Mouse (Mus musculus) MEL (cell line): ENCODE measurements around the gene Cdh6. TPM values are rescaled to one million over a fixed set of nuclear protein-coding genes. Genes with fewer than 3 reads are reported as not detected.

Experiments
- DNase-seq: peaks from one replicate; pipeline ENCODE4 v3.0.0; 2011; ENCODE audit warnings: low read depth, low spot score
- H3K27ac ChIP-seq: 2 replicates; pipeline ENCODE4 v1.5.1; 2012; ENCODE audit warnings: low read depth, mild to moderate bottlenecking, control low read depth, low read length, moderate library complexity; ENCODE audit not compliant: control insufficient read depth
- H3K27me3 ChIP-seq, 2 experiments: fragments of 150-350 bp in 1 of 2; sonication (generic) in 1 of 2; 2 replicates each; pipeline ENCODE4 v1.6.1; 2012; ENCODE audit warnings: low read length in 2 of 2, mild to moderate bottlenecking in 2 of 2, improper control_type of control experiment in 1 of 2, moderate library complexity in 1 of 2; ENCODE audit not compliant: insufficient read depth in 2 of 2, control insufficient read depth in 1 of 2
- H3K36me3 ChIP-seq, 2 experiments: 2 replicates each; pipeline ENCODE4 v1.6.1; 2012 to 2014; ENCODE audit warnings: low read length in 2 of 2, improper control_type of control experiment in 1 of 2, inconsistent platforms in 1 of 2, mild to moderate bottlenecking in 1 of 2; ENCODE audit not compliant: insufficient read depth in 2 of 2, control insufficient read depth in 1 of 2
- H3K4me1 ChIP-seq, 2 experiments: fragments of 150-350 bp in 1 of 2; sonication (generic) in 1 of 2; 2 replicates each; pipeline ENCODE4 v1.6.1; 2012; ENCODE audit warnings: low read length in 2 of 2, improper control_type of control experiment in 1 of 2, mild to moderate bottlenecking in 1 of 2; ENCODE audit not compliant: insufficient read depth in 2 of 2, control insufficient read depth in 1 of 2
- H3K4me3 ChIP-seq, 2 experiments: fragments of 150-350 bp in 1 of 2; sonication (generic) in 1 of 2; 2 replicates each; pipeline ENCODE4 v1.5.1; 2012; ENCODE audit warnings: low read depth in 2 of 2, low read length in 2 of 2, mild to moderate bottlenecking in 2 of 2, moderate library complexity in 2 of 2, control low read depth in 1 of 2, improper control_type of control experiment in 1 of 2; ENCODE audit not compliant: control insufficient read depth in 1 of 2, insufficient read depth in 1 of 2
- H3K79me2 ChIP-seq: 2 replicates; pipeline ENCODE4 v1.6.1; 2012; ENCODE audit warnings: mild to moderate bottlenecking, low read length, moderate library complexity; ENCODE audit not compliant: control insufficient read depth, poor library complexity, insufficient read depth
- H3K9ac ChIP-seq: 2 replicates; pipeline ENCODE4 v1.6.1; 2012; ENCODE audit warnings: low read depth, mild to moderate bottlenecking, control low read depth, low read length, moderate library complexity; ENCODE audit not compliant: control insufficient read depth, poor library complexity, severe bottlenecking
- H3K9me3 ChIP-seq: fragments of 150-350 bp; sonication (generic); replicated peaks from 2 replicates; pipeline ENCODE4 v1.6.1; 2012; ENCODE audit warnings: mild to moderate bottlenecking, low read length, improper control_type of control experiment, moderate library complexity; ENCODE audit not compliant: insufficient read depth
- CHD1 ChIP-seq: IDR thresholded peaks from 2 replicates; pipeline ENCODE4 v1.6.1; 2012; ENCODE audit warnings: low read depth, mild to moderate bottlenecking, inconsistent platforms, low read length, improper control_type of control experiment
- CTCF ChIP-seq, 3 experiments: IDR thresholded peaks in 2 of 3; conservative IDR thresholded peaks in 1 of 3; 2 replicates each; pipeline ENCODE4 v1.5.1; 2011 to 2012; ENCODE audit warnings: low read length in 3 of 3, low read depth in 2 of 3, mild to moderate bottlenecking in 2 of 3, improper control_type of control experiment in 1 of 3, inconsistent platforms in 1 of 3, mixed read lengths in 1 of 3, moderate library complexity in 1 of 3; ENCODE audit not compliant: control insufficient read depth in 1 of 3, insufficient read depth in 1 of 3, poor library complexity in 1 of 3, severe bottlenecking in 1 of 3
- E2F4 ChIP-seq: IDR thresholded peaks from 2 replicates; pipeline ENCODE4 v1.6.1; 2011; ENCODE audit warnings: low read depth, low read length, improper control_type of control experiment, borderline replicate concordance
- ELF1 ChIP-seq: IDR thresholded peaks from 2 replicates; pipeline ENCODE4 v1.6.1; 2014; ENCODE audit warnings: low read depth, mild to moderate bottlenecking, inconsistent platforms, low read length, improper control_type of control experiment, moderate library complexity
- EP300 ChIP-seq, 2 experiments: IDR thresholded peaks; 2 replicates each; pipeline ENCODE4 v1.6.1; 2011; ENCODE audit warnings: improper control_type of control experiment in 2 of 2, low read length in 2 of 2, low read depth in 1 of 2, mild to moderate bottlenecking in 1 of 2
- ETS1 ChIP-seq: IDR thresholded peaks from 2 replicates; pipeline ENCODE4 v1.6.1; 2012; ENCODE audit warnings: low read depth, mild to moderate bottlenecking, inconsistent platforms, low read length, improper control_type of control experiment, moderate library complexity
- GABPA ChIP-seq: IDR thresholded peaks from 2 replicates; pipeline ENCODE4 v1.6.1; 2012; ENCODE audit warnings: low read depth, mild to moderate bottlenecking, inconsistent platforms, low read length, improper control_type of control experiment, moderate library complexity
- GATA1 ChIP-seq: IDR thresholded peaks from 2 replicates; pipeline ENCODE4 v1.6.1; 2011; ENCODE audit warnings: low read depth, low read length, improper control_type of control experiment
- HCFC1 ChIP-seq: IDR thresholded peaks from 2 replicates; pipeline ENCODE4 v1.6.1; 2012; ENCODE audit warnings: low read depth, mild to moderate bottlenecking, inconsistent platforms, low read length, improper control_type of control experiment, moderate library complexity
- KAT2A ChIP-seq: conservative IDR thresholded peaks from 2 replicates; pipeline ENCODE4 v1.6.1; 2012; ENCODE audit warnings: low read depth, low read length, improper control_type of control experiment, inconsistent platforms
- MAFK ChIP-seq: IDR thresholded peaks from 2 replicates; pipeline ENCODE4 v1.6.1; 2011; ENCODE audit warnings: low read depth, mild to moderate bottlenecking, low read length, improper control_type of control experiment, borderline replicate concordance
- MAX ChIP-seq: IDR thresholded peaks from 2 replicates; pipeline ENCODE4 v1.6.1; 2011; ENCODE audit warnings: low read length, improper control_type of control experiment
- MEF2A ChIP-seq: IDR thresholded peaks from 2 replicates; pipeline ENCODE4 v1.6.1; 2014; ENCODE audit warnings: low read depth, mild to moderate bottlenecking, inconsistent platforms, low read length, improper control_type of control experiment; ENCODE audit not compliant: poor library complexity, insufficient replicate concordance, severe bottlenecking; ENCODE audit errors: extremely low read depth
- MYB ChIP-seq: IDR thresholded peaks from 2 replicates; pipeline ENCODE4 v1.6.1; 2011; ENCODE audit warnings: mild to moderate bottlenecking, low read depth, low read length, improper control_type of control experiment
- MYC ChIP-seq: IDR thresholded peaks from 2 replicates; pipeline ENCODE4 v1.6.1; 2011; ENCODE audit warnings: low read depth, mild to moderate bottlenecking, low read length, improper control_type of control experiment, moderate library complexity
- NRF1 ChIP-seq: IDR thresholded peaks from 2 replicates; pipeline ENCODE4 v1.6.1; 2014; ENCODE audit warnings: low read depth, mild to moderate bottlenecking, inconsistent platforms, low read length, improper control_type of control experiment, moderate library complexity; ENCODE audit not compliant: poor library complexity, insufficient read depth, severe bottlenecking
- POLR2A ChIP-seq, 2 experiments: IDR thresholded peaks; 2 replicates each; pipeline ENCODE4 v1.6.1; 2011 to 2012; ENCODE audit warnings: low read length in 2 of 2, mild to moderate bottlenecking in 2 of 2, control low read depth in 1 of 2, improper control_type of control experiment in 1 of 2, low read depth in 1 of 2, moderate library complexity in 1 of 2; ENCODE audit not compliant: control insufficient read depth in 1 of 2, insufficient read depth in 1 of 2, poor library complexity in 1 of 2
- POLR2AphosphoS2 ChIP-seq: IDR thresholded peaks from 2 replicates; pipeline ENCODE4 v1.6.1; 2011; ENCODE audit warnings: low read length, improper control_type of control experiment
- POLR2AphosphoS5 ChIP-seq: IDR thresholded peaks from 2 replicates; pipeline ENCODE4 v1.6.1; 2012; ENCODE audit warnings: low read depth, borderline replicate concordance, mild to moderate bottlenecking, inconsistent platforms, low read length, moderate library complexity, mixed read lengths
- RAD21 ChIP-seq: IDR thresholded peaks from 2 replicates; pipeline ENCODE4 v1.6.1; 2011; ENCODE audit warnings: mild to moderate bottlenecking, low read depth, low read length, improper control_type of control experiment
- SMC3 ChIP-seq: IDR thresholded peaks from 2 replicates; pipeline ENCODE4 v1.6.1; 2011; ENCODE audit warnings: low read depth, low read length, improper control_type of control experiment
- TAL1 ChIP-seq: IDR thresholded peaks from 2 replicates; pipeline ENCODE4 v1.6.1; 2012; ENCODE audit warnings: mild to moderate bottlenecking, inconsistent platforms, low read length, moderate library complexity, mixed read lengths
- TBP ChIP-seq: IDR thresholded peaks from 2 replicates; pipeline ENCODE4 v1.8.0; 2011; ENCODE audit warnings: low read depth, low read length, improper control_type of control experiment
- TCF12 ChIP-seq: IDR thresholded peaks from 2 replicates; pipeline ENCODE4 v1.6.1; 2014; ENCODE audit warnings: low read depth, mild to moderate bottlenecking, inconsistent platforms, low read length, improper control_type of control experiment, moderate library complexity
- USF2 ChIP-seq, 2 experiments: IDR thresholded peaks; 2 replicates each; pipeline ENCODE4 v1.6.1; 2011 to 2012; ENCODE audit warnings: improper control_type of control experiment in 2 of 2, low read length in 2 of 2, borderline replicate concordance in 1 of 2, inconsistent platforms in 1 of 2, low read depth in 1 of 2, mild to moderate bottlenecking in 1 of 2; ENCODE audit not compliant: insufficient read depth in 1 of 2
- ZC3H11A ChIP-seq: IDR thresholded peaks from 2 replicates; pipeline ENCODE4 v1.6.1; 2012; ENCODE audit warnings: low read depth, mild to moderate bottlenecking, inconsistent platforms, low read length, improper control_type of control experiment
- ZKSCAN1 ChIP-seq: IDR thresholded peaks from 2 replicates; pipeline ENCODE4 v1.6.1; 2012; ENCODE audit warnings: low read depth, mild to moderate bottlenecking, inconsistent platforms, low read length, improper control_type of control experiment, moderate library complexity
- ZMIZ1 ChIP-seq: IDR thresholded peaks from 2 replicates; pipeline ENCODE4 v1.6.1; 2012; ENCODE audit warnings: low read depth, mild to moderate bottlenecking, inconsistent platforms, low read length, improper control_type of control experiment, moderate library complexity
- polyA plus RNA-seq, 2 experiments: library from polyadenylated mRNA; stranded (reverse) in 1 of 2; unstranded in 1 of 2; fragments of >175 nt in 1 of 2; fragments of >200 nt in 1 of 2; gene quantifications; 2 replicates each; pipeline versions ENCODE4 v1.2.1 to v1.2.4; 2012; ENCODE audit warnings: low replicate concordance in 2 of 2, low read depth in 1 of 2; ENCODE audit not compliant: insufficient read length in 2 of 2, insufficient read depth in 1 of 2, missing spikeins in 1 of 2
- total RNA-seq: library from RNA; depleted of rRNA; stranded (reverse); fragments of 300-350 nt; gene quantifications from 2 replicates; pipeline ENCODE4 v1.2.3, GENCODE M21; 2012

Gene Cdh6
- total and polyA plus RNA-seq, 3 experiments = not detected

DNA sequence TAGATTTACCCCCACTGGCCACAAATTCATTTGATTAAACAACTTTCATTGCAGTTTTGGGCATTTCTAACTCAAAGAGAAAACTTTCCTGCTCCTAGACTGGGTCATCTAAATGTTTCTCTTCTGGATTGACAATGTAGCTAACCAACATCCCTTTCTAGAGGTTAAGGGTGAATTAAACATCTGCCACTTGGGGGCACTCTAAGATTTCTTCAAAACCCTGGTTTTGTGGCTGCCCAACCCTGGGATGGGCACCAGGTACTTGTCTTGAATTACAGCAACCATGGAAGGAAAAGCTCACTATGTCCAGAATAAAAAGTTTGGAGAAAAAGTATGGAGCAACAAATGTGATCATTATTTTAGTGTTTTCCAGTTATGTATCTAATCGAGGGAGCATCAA is 39.4 kb downstream of the Cdh6 start:
- H3K4me1 ChIP-seq = no peaks in the 10 kb centered on the region
- no peak for TF ChIP-seq EP300 (IDR thresholded peaks at IDR 0.05; ENCODE audit: low read depth in 1 of 2, low read length in 2 of 2)
- no peak for TF ChIP-seq POLR2AphosphoS2
- no peak for TF ChIP-seq ELF1
- no peak for TF ChIP-seq TBP
- no peak for TF ChIP-seq MEF2A
- TF ChIP-seq POLR2A (IDR thresholded peaks at IDR 0.05; ENCODE audit: control insufficient read depth in 1 of 2, insufficient read depth in 1 of 2, low read depth in 1 of 2, low read length in 2 of 2, poor library complexity in 1 of 2) = no peak
- TF ChIP-seq CTCF (IDR thresholded peaks at IDR 0.05 in 2 of 3, conservative IDR thresholded peaks at IDR 0.05 in 1 of 3; ENCODE audit: control insufficient read depth in 1 of 3, insufficient read depth in 1 of 3, low read depth in 2 of 3, low read length in 3 of 3, poor library complexity in 1 of 3, severe bottlenecking in 1 of 3) = peak in 2 of 3 experiments; percentile 15 to 59; a peak in 2 of 6 replicates
- peak; percentile 57 for TF ChIP-seq ZC3H11A
- no peak for TF ChIP-seq ZKSCAN1
- no peak for TF ChIP-seq POLR2AphosphoS5
- TF ChIP-seq MAFK = no peak
- TF ChIP-seq ETS1 = no peak
- TF ChIP-seq RAD21 = peak; percentile 57
- TF ChIP-seq SMC3 = peak; percentile 67
- no peak for TF ChIP-seq USF2 (IDR thresholded peaks at IDR 0.05; ENCODE audit: borderline replicate concordance in 1 of 2, insufficient read depth in 1 of 2, low read depth in 1 of 2, low read length in 2 of 2)
- no peak for TF ChIP-seq GATA1
- TF ChIP-seq TCF12 = no peak
- no peak for TF ChIP-seq TAL1
- TF ChIP-seq MAX = no peak
- no peak for TF ChIP-seq MYC
- TF ChIP-seq CHD1 = no peak
- TF ChIP-seq KAT2A = no peak
- no peak for TF ChIP-seq NRF1
- TF ChIP-seq HCFC1 = no peak
- TF ChIP-seq GABPA = no peak
- TF ChIP-seq MYB = no peak
- TF ChIP-seq ZMIZ1 = no peak
- TF ChIP-seq E2F4 = no peak
- TF ChIP-seq, all 39 proteins: peak for 4
- DNase-seq = peak; percentile 24
- no peaks in the 10 kb centered on the region for H3K9me3 ChIP-seq
- no peak overlapping the region for H3K27ac ChIP-seq
- H3K9ac ChIP-seq = no peak overlapping the region
- no peaks in the 10 kb centered on the region for H3K79me2 ChIP-seq
- H3K4me3 ChIP-seq = no peak overlapping the region
- no peaks in the 10 kb centered on the region for H3K27me3 ChIP-seq
- no peaks in the 10 kb centered on the region for H3K36me3 ChIP-seq
